13 mouse cellular contexts compared by ENCODE assay signal in genomic region chr10:22059415-22059814, GRCm38 (mm10). TPM values are rescaled to one million over a fixed set of nuclear protein-coding genes. Genes with fewer than 3 reads are reported as not detected.
DNase-seq lines count a peak whose midpoint lies in the region; ATAC-seq lines count a peak whose summit lies in the region.
"Had no signal": no experiment of that assay in that cellular context is flagged by ENCODE, and none has a peak within 500 bp of the region (broad histone marks: within the 10 kb centered on the region; RNA-seq: fewer than 3 reads in every experiment).

No protein-coding gene starts in this region.

- no peak overlapping the region for H3K4me3 ChIP-seq in heart, embryonic 14.5 days (ENCODE audit: control insufficient read depth in 1 of 2, insufficient read depth in 1 of 2, low read depth in 1 of 2, low read length in 2 of 2)
- H3K4me3 ChIP-seq in embryonic facial prominence, embryonic 12.5 days, result no peak overlapping the region
- peak overlapping the region; percentile 53; the same call in 1 of the 2 replicates for H3K4me3 ChIP-seq in hindbrain, embryonic 12.5 days
- no peak overlapping the region; the same call in 1 of the 2 replicates for H3K4me3 ChIP-seq in midbrain, embryonic 11.5 days (ENCODE audit: low read depth, low read length)

- 80% methylated on average over 2 of the region's 2 CpGs for WGBS in heart, embryonic 14.5 days
- 92% methylated on average over 2 of the region's 2 CpGs for WGBS in embryonic facial prominence, embryonic 12.5 days
- WGBS in hindbrain, embryonic 12.5 days, result 91% methylated on average over 2 of the region's 2 CpGs
- WGBS in midbrain, embryonic 11.5 days, result 89% methylated on average over 2 of the region's 2 CpGs

- H3K9me3 ChIP-seq in heart, embryonic 14.5 days (ENCODE audit: control insufficient read depth, low read length), result no peaks in the 10 kb centered on the region
- H3K9me3 ChIP-seq in embryonic facial prominence, embryonic 12.5 days, result no peaks in the 10 kb centered on the region
- no peaks in the 10 kb centered on the region for H3K9me3 ChIP-seq in hindbrain, embryonic 12.5 days (replicated peaks)
- no peaks in the 10 kb centered on the region for H3K9me3 ChIP-seq in midbrain, embryonic 11.5 days (ENCODE audit: control insufficient read depth, low read length)

- intact Hi-C loops in heart, postnatal 36 days (cut with DNase I), result loop anchor here (5.0 kb wide), 1 partner anchor 98 kb away; the partner anchor contains the start of genes H60b and Raet1e

- ATAC-seq in heart, embryonic 14.5 days (ENCODE audit: insufficient number of reproducible peaks, insufficient read depth, low FRiP score, low read depth), result no peak
- no peak for ATAC-seq in embryonic facial prominence, embryonic 12.5 days (ENCODE audit: insufficient number of reproducible peaks, insufficient read depth, low FRiP score, low TSS enrichment)
- ATAC-seq in hindbrain, embryonic 12.5 days (ENCODE audit: low FRiP score), result no peak
- ATAC-seq in midbrain, embryonic 11.5 days (ENCODE audit: low FRiP score), result no peak

- DNase-seq in heart, postnatal 36 days, result no peak
- no peak for DNase-seq in midbrain, embryonic 11.5 days (ENCODE audit: low spot score, missing footprints)
- no peak for DNase-seq in spleen, postnatal 14 days (ENCODE audit: low spot score in 2 of 2)
- DNase-seq in spleen, postnatal 36 days (ENCODE audit: low spot score in 2 of 2), result no peak
- no peak for DNase-seq in adrenal gland, postnatal 10 days
- DNase-seq: cerebellum, postnatal 14 days had no signal

- no peaks in the 10 kb centered on the region for H3K27me3 ChIP-seq in heart, embryonic 14.5 days (ENCODE audit: control insufficient read depth, insufficient read depth, low read length)
- H3K27me3 ChIP-seq in embryonic facial prominence, embryonic 12.5 days, result no peaks in the 10 kb centered on the region
- no peaks in the 10 kb centered on the region for H3K27me3 ChIP-seq in hindbrain, embryonic 12.5 days
- H3K27me3 ChIP-seq in midbrain, embryonic 11.5 days (ENCODE audit: control insufficient read depth, insufficient read depth, low read length), result no peaks in the 10 kb centered on the region
- H3K27me3 ChIP-seq: CH12.LX had no signal

- H3K4me2 ChIP-seq in heart, embryonic 14.5 days (ENCODE audit: low read length), result peak overlapping the region; percentile 92
- peak overlapping the region; percentile 73 for H3K4me2 ChIP-seq in embryonic facial prominence, embryonic 12.5 days (replicated peaks)
- H3K4me2 ChIP-seq in hindbrain, embryonic 12.5 days (replicated peaks), result peak overlapping the region; percentile 83
- H3K4me2 ChIP-seq in midbrain, embryonic 11.5 days, result peak overlapping the region; percentile 69; the same call in 1 of the 2 replicates

- H3K27ac ChIP-seq in heart, embryonic 14.5 days (replicated peaks in 1 of 2; ENCODE audit: control insufficient read depth in 1 of 2, insufficient read depth in 1 of 2, low read depth in 2 of 2, low read length in 2 of 2), result no peak overlapping the region
- H3K27ac ChIP-seq in embryonic facial prominence, embryonic 12.5 days, result no peak overlapping the region
- H3K27ac ChIP-seq in hindbrain, embryonic 12.5 days, result no peak overlapping the region
- no peak overlapping the region for H3K27ac ChIP-seq in midbrain, embryonic 11.5 days (ENCODE audit: low read depth, low read length)

- no peak overlapping the region for H3K9ac ChIP-seq in heart, embryonic 14.5 days (ENCODE audit: low read length)
- H3K9ac ChIP-seq in embryonic facial prominence, embryonic 12.5 days, result no peak overlapping the region
- no peak overlapping the region for H3K9ac ChIP-seq in hindbrain, embryonic 12.5 days
- H3K9ac ChIP-seq in midbrain, embryonic 11.5 days (ENCODE audit: low read length), result no peak overlapping the region

- H3K36me3 ChIP-seq in heart, embryonic 14.5 days (ENCODE audit: control insufficient read depth, insufficient read depth, low read length), result no peaks in the 10 kb centered on the region
- H3K36me3 ChIP-seq in embryonic facial prominence, embryonic 12.5 days, result no peaks in the 10 kb centered on the region
- no peaks in the 10 kb centered on the region for H3K36me3 ChIP-seq in hindbrain, embryonic 12.5 days
- H3K36me3 ChIP-seq in midbrain, embryonic 11.5 days (ENCODE audit: control insufficient read depth, insufficient read depth, low read length), result no peaks in the 10 kb centered on the region

- no peaks in the 10 kb centered on the region; a peak in 2 of 4 replicates for H3K4me1 ChIP-seq in heart, embryonic 14.5 days (ENCODE audit: control insufficient read depth in 2 of 2, insufficient read depth in 2 of 2, low read length in 2 of 2)
- no peaks in the 10 kb centered on the region; the same call in 1 of the 2 replicates for H3K4me1 ChIP-seq in embryonic facial prominence, embryonic 12.5 days
- 0 out of 2 replicates have a peak, but pooled peaks cover 5% of the 10 kb centered on the region for H3K4me1 ChIP-seq in hindbrain, embryonic 12.5 days
- H3K4me1 ChIP-seq in midbrain, embryonic 11.5 days (ENCODE audit: control insufficient read depth, insufficient read depth, low read length), result no peaks in the 10 kb centered on the region

RNA-seq across cellular contexts. Expression of gene 4930444G20Rik, which starts 8.5 kb away (rescaled TPM):
- polyA plus RNA-seq in heart, embryonic 14.5 days (2014; fragmentation: Nextera tagmentation; extraction: Ambion mirVana), result not detected in 2 replicates
- not detected for total RNA-seq in heart, postnatal 36 days (2021)
- polyA plus RNA-seq in embryonic facial prominence, embryonic 12.5 days (2016; fragmentation: Nextera tagmentation; extraction: Ambion mirVana), result not detected in 2 replicates
- not detected in 2 replicates for polyA plus RNA-seq in hindbrain, embryonic 12.5 days (2016; fragmentation: Nextera tagmentation; extraction: Ambion mirVana)
- polyA plus RNA-seq in midbrain, embryonic 11.5 days (2014; fragmentation: Nextera tagmentation; extraction: Ambion mirVana), result not detected in 2 replicates
- not detected for total RNA-seq in adrenal gland, postnatal 10 days (2021)
- total RNA-seq: CH12.LX; gastrocnemius, adult 18-20 months; layer of hippocampus, adult 18-20 months had no signal
- polyA plus RNA-seq: small intestine, adult 2 months had no signal
